Mouse (Mus musculus) neural tube, embryonic 12.5 days (tissue): Measurements from ENCODE around the gene Gpc5. TPM values are rescaled to one million over a fixed set of nuclear protein-coding genes. Genes with fewer than 3 reads are reported as not detected.

ENCODE experiments used
- ATAC-seq: fragments of 200-750 bp; cut with Nextera tagmentation; 2 replicates; pipeline ENCODE4 v1.8.0; 2017; ENCODE audit warnings: low read depth, mild to moderate bottlenecking, moderate TSS enrichment, moderate library complexity; ENCODE audit not compliant: low FRiP score
- H3K27ac ChIP-seq: fragments of 300-500 bp; sonication (generic); 2 replicates; pipeline ENCODE4 v1.5.1; 2016
- H3K27me3 ChIP-seq: fragments of 300-500 bp; sonication (generic); replicated peaks from 2 replicates; pipeline ENCODE4 v1.6.1; 2016; ENCODE audit warnings: mild to moderate bottlenecking
- H3K36me3 ChIP-seq: fragments of 300-500 bp; sonication (generic); 2 replicates; pipeline ENCODE4 v1.6.1; 2016; ENCODE audit warnings: mild to moderate bottlenecking
- H3K4me1 ChIP-seq: fragments of 300-500 bp; sonication (generic); 2 replicates; pipeline ENCODE4 v1.6.1; 2016
- H3K4me2 ChIP-seq: fragments of 300-500 bp; sonication (generic); replicated peaks from 2 replicates; pipeline ENCODE4 v1.6.1; 2016; ENCODE audit warnings: mild to moderate bottlenecking
- H3K4me3 ChIP-seq: fragments of 300-500 bp; sonication (generic); 2 replicates; pipeline ENCODE4 v1.5.1; 2016
- H3K9ac ChIP-seq: fragments of 300-500 bp; sonication (generic); 2 replicates; pipeline ENCODE4 v1.6.1; 2016; ENCODE audit warnings: mild to moderate bottlenecking
- H3K9me3 ChIP-seq: fragments of 300-500 bp; sonication (generic); 2 replicates; pipeline ENCODE4 v1.6.1; 2016; ENCODE audit warnings: mild to moderate bottlenecking
- WGBS: fragments of 180-500 bp; shearing (Covaris S2); methylation state at CpG from one replicate; pipeline ENCODE4 v1.1.7; 2016; 5-methylcytosine and 5-hydroxymethylcytosine counted together
- polyA plus RNA-seq: library from polyadenylated mRNA; unstranded; fragments of >200 nt; fragmentation: Nextera tagmentation; extraction: Ambion mirVana; gene quantifications from 2 replicates; pipeline ENCODE4 v1.2.1, GENCODE M21; 2016

The Gpc5 gene
- polyA plus RNA-seq, 1 experiment from 2014 or later, result 1.8 TPM

DNA sequence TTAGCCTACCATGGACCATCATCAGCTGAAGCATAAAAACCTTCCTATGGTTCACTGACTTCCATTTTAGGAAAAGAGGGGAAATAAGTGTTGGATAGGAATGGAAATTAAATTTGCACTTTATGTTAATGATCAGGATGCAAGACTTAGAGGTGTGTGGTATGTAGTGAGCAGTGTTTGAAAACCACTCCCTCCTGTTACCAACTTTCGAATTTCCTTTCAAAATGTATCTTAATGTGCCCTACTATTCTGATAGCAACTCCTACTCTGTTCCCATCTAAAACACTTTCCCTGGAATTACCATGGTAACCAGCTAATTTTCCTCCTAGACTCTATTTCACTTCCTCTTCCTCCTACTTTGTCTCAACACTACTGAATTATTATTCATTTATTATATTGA lies 1045.8 kb downstream of the Gpc5 start:
- H3K36me3 ChIP-seq, result no peaks in the 10 kb centered on the region
- WGBS, result 85% methylated on average over 1 of the region's 1 CpGs

DNA sequence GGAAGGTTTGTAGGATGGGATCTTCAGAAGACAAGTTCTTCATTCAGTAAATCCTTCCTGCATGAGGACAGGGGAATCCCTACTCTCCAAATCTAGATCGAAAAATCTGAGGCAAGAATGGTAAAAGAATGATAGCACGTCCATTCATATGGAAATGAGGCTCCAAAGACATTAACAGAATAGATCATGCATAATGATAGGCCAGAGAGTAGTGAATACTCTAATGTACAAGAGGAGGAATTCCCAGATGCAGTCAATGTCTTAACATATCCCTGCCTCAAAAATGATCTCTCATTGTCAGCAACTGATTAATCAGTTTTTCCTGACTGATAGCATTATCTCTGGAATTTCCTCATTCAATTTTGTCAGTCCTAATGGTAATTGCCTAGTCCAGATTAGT lies 1070.6 kb downstream of the Gpc5 start:
- H3K9ac ChIP-seq, result no peak overlapping the region
- ATAC-seq, result no peak

More for the DNA sequence above, 1045.8 kb downstream of the Gpc5 start:
- Histone ChIP-seq H3K27me3 (no peaks in the 10 kb centered on the region), H3K4me3 (no peak overlapping the region), H3K4me1 (no peaks in the 10 kb centered on the region), H3K9me3 (no peaks in the 10 kb centered on the region), H3K4me2 (no peak overlapping the region), H3K9ac (no peak overlapping the region), H3K27ac (no peak overlapping the region)
- ATAC-seq, result no peak

DNA sequence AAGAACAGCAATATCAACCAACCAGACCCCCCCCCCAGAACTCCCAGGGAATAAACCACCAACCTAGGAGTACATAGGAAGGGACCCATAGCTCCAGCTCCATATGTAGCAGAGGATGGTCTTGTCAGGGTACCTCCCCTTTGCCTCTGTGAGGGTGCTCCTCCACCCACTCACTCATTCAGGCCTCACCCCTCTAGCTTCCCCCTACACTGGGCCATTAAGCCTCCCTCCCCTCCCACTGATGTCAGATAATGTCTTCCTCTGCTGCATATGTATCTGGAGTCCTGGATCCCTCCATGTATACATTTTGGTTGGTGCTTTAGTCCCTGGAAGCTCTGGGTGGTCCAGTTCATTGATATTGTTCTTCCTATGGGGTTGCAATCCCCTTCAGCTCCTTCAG lies 1075.4 kb downstream of the Gpc5 start:
- Histone ChIP-seq H3K36me3 (no peaks in the 10 kb centered on the region), H3K9ac (no peak overlapping the region), H3K27ac (no peak overlapping the region), H3K4me3 (no peak overlapping the region), H3K4me1 (no peaks in the 10 kb centered on the region), H3K27me3 (no peaks in the 10 kb centered on the region), H3K4me2 (no peak overlapping the region), H3K9me3 (no peaks in the 10 kb centered on the region)
- no peak for ATAC-seq

More for the DNA sequence above, 1070.6 kb downstream of the Gpc5 start:
- no peak overlapping the region for H3K4me2 ChIP-seq
- H3K4me1 ChIP-seq, result no peaks in the 10 kb centered on the region
- no peaks in the 10 kb centered on the region for H3K9me3 ChIP-seq
- H3K27me3 ChIP-seq, result no peaks in the 10 kb centered on the region
- H3K4me3 ChIP-seq, result no peak overlapping the region
- 45% methylated on average over 2 of the region's 2 CpGs for WGBS
- H3K27ac ChIP-seq, result no peak overlapping the region
- no peaks in the 10 kb centered on the region for H3K36me3 ChIP-seq

DNA sequence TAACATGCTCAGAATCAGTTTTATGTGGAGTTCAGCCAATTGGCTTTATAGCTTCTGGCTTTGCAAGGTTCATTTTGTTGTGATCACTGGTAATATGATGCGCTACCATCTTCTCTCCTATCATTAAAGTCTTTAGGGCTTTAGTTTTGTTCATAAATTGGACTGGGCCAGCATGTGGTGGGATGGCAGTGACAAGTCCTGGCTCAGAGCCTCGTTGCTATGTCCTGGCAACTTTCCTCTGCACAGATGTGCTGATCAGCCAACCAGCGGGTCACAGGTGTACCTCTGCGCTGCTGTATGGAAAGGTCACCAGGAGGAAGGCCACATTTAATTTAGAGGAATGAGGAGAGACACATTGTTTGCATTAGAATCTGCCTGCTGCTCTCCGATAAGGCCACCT lies 1077.1 kb downstream of the Gpc5 start:
- H3K27ac ChIP-seq, result no peak overlapping the region
- H3K27me3 ChIP-seq, result no peaks in the 10 kb centered on the region
- H3K9ac ChIP-seq, result no peak overlapping the region
- no peak for ATAC-seq
- WGBS, result 73% methylated on average over 5 of the region's 5 CpGs
- H3K9me3 ChIP-seq, result no peaks in the 10 kb centered on the region
- H3K4me1 ChIP-seq, result no peaks in the 10 kb centered on the region
- H3K36me3 ChIP-seq, result no peaks in the 10 kb centered on the region
- H3K4me2 ChIP-seq, result no peak overlapping the region
- no peak overlapping the region for H3K4me3 ChIP-seq

DNA sequence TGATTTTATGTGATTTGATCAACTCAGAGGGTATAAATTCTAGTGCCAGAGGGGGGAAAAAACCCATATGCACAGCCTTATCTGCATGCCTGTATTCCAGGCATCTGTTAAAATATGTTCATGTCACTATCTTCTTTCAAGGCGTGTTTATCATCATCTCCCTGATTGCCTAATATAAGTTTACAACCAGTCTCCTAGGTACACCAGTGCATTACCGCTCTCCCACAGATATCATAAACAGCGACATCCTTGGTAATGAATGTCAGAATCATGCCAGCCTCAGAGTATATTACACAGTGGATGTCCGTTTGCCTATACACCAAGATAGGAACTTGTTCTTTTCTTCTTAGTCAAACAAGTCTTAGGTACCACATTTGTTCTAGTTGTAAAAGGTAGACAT lies 1095.0 kb downstream of the Gpc5 start:
- Histone ChIP-seq H3K36me3 (no peaks in the 10 kb centered on the region), H3K4me1 (no peaks in the 10 kb centered on the region), H3K27ac (no peak overlapping the region), H3K9ac (no peak overlapping the region), H3K4me2 (no peak overlapping the region), H3K27me3 (no peaks in the 10 kb centered on the region), H3K4me3 (no peak overlapping the region), H3K9me3 (no peaks in the 10 kb centered on the region)
- WGBS, result 84% methylated on average over 4 of the region's 4 CpGs
- ATAC-seq, result no peak

DNA sequence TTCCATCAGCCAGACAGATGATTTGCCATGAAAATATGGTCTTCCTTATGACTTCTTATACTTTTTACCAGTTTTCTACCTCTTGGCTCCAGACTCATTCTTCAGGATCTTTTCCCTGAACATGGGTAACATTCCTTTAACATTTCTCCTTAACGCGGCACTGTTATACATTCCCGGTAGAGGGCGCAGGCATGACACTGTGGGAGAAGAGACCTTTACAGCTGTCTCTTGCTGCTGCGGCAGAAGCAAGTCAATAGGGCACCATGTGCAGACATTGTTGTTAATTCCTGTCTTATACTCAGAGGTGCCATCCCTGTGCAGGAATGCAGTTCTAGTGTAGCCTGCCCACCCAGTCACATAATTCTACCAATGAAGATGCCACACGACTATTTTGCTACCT lies 1115.0 kb downstream of the Gpc5 start:
- H3K27ac ChIP-seq, result no peak overlapping the region
- no peaks in the 10 kb centered on the region for H3K4me1 ChIP-seq
- no peaks in the 10 kb centered on the region for H3K36me3 ChIP-seq
- WGBS, result 28% methylated on average over 6 of the region's 6 CpGs
- no peaks in the 10 kb centered on the region for H3K27me3 ChIP-seq
- H3K4me2 ChIP-seq, result no peak overlapping the region
- H3K9ac ChIP-seq, result no peak overlapping the region
- no peak for ATAC-seq
- no peak overlapping the region for H3K4me3 ChIP-seq
- H3K9me3 ChIP-seq, result no peaks in the 10 kb centered on the region

DNA sequence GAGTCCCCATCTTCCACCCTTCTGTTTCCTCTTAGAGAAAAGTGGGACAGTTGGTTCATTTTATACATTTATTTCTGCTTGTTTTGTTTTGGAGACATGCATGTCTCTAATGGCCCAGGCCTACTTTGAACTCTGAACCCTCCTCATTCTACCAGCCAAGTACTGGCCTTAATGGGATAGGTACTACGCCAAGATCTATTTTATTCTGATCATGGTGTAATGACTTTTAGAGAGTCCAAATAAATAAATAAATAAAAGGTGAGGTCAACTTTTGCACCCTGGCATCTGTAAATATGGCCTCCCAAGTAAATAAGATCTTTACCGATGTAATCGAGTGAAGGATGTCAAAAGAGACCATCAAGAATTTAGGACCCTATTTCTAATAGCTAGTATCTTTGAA lies 1116.6 kb downstream of the Gpc5 start:
- no peak for ATAC-seq

DNA sequence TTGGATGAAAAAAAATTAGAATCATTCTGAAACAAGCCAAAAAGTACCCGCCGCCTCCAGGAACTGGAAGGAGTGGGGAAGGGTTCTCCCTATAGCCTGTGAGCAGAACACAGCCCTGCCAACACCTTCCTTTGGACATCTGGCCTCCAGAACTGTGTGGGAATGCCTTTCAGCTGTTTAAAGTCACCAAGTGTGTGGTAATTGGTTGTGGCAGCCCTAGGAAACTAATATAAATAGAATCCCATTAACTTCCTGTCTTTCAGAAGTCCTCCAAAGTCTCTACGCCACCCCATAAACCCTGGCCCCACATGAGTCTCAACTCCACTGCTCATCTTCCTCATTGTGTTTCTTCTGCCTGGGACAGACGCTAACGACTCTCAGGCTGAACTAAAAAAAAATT lies 1117.0 kb downstream of the Gpc5 start:
- Histone ChIP-seq H3K27me3 (no peaks in the 10 kb centered on the region), H3K9me3 (no peaks in the 10 kb centered on the region), H3K4me1 (no peaks in the 10 kb centered on the region), H3K36me3 (no peaks in the 10 kb centered on the region), H3K27ac (no peak overlapping the region), H3K9ac (no peak overlapping the region), H3K4me3 (no peak overlapping the region), H3K4me2 (no peak overlapping the region)
- no peak for ATAC-seq
- 66% methylated on average over 5 of the region's 5 CpGs for WGBS

More for the DNA sequence above, 1116.6 kb downstream of the Gpc5 start:
- no peaks in the 10 kb centered on the region for H3K36me3 ChIP-seq
- no peaks in the 10 kb centered on the region for H3K9me3 ChIP-seq
- no peaks in the 10 kb centered on the region for H3K4me1 ChIP-seq
- no peak overlapping the region for H3K4me3 ChIP-seq
- WGBS, result 97% methylated on average over 3 of the region's 3 CpGs
- no peaks in the 10 kb centered on the region for H3K27me3 ChIP-seq
- no peak overlapping the region for H3K27ac ChIP-seq
- no peak overlapping the region for H3K9ac ChIP-seq
- no peak overlapping the region for H3K4me2 ChIP-seq

DNA sequence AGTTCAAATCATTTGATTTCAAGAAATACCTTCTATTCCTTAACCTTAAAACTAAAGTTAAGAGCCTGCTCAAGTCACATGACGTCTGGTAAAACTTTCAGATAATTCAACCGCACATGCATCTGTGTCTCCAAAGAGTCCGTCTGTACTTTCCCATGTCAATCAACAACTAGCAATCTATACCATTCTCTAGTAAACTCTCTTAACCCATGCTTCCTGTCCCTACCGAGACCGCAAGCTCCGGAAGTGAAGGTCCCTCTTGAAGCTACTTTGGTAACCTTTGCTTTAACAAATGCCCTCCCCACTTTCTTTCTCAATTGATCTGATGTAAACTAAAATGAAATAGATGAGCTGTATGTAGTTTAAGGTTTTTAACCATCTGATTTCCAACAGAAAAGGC lies 1118.3 kb downstream of the Gpc5 start:
- 92% methylated on average over 6 of the region's 6 CpGs for WGBS
- Histone ChIP-seq H3K9ac (no peak overlapping the region), H3K4me2 (no peak overlapping the region), H3K4me3 (no peak overlapping the region), H3K27me3 (no peaks in the 10 kb centered on the region), H3K27ac (no peak overlapping the region), H3K9me3 (no peaks in the 10 kb centered on the region), H3K36me3 (no peaks in the 10 kb centered on the region), H3K4me1 (no peaks in the 10 kb centered on the region)
- ATAC-seq, result no peak

DNA sequence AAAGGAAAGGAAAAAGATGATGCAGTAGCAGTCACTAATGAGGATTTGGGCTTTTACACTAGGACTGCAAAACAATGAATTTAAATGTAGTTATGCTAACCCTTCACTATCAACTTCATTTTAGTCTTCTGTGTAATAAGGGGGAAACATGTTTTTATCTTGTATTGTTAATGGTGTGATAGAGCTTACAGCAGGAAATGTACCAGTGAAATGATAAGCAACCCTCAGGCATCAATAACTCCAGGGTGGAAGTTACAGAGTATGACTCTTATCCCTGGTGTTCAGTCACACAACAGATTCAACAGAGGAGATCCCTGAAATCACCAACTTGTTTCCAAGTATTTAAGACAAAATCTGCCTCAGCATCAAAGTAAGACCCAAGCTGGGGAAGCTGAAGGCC lies 1120.0 kb downstream of the Gpc5 start:
- Histone ChIP-seq H3K27me3 (no peaks in the 10 kb centered on the region), H3K9me3 (no peaks in the 10 kb centered on the region), H3K4me2 (no peak overlapping the region), H3K4me3 (no peak overlapping the region), H3K36me3 (no peaks in the 10 kb centered on the region), H3K4me1 (no peaks in the 10 kb centered on the region), H3K9ac (no peak overlapping the region), H3K27ac (no peak overlapping the region)
- ATAC-seq, result no peak

DNA sequence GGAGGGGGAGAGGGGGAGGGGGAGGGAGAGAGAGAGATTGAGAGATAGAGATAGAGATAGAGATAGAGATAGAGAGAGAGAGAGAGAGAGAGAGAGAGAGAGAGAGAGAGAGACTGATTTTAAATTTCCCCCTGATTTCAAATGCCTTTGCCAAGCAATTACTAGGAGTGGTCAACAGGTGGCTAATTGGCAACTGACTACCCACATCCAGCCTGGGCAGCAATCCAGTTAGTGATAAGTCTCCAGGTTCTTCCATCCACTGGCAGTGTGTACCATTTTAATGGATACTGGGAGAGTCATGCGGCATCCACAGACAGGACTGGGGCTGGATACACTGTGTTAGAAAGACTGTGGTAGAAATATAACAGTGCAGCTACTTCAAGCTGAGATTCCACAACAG lies 1166.1 kb downstream of the Gpc5 start:
- H3K36me3 ChIP-seq, result no peaks in the 10 kb centered on the region
- 93% methylated on average over 1 of the region's 1 CpGs for WGBS
- no peak for ATAC-seq
- H3K9me3 ChIP-seq, result no peaks in the 10 kb centered on the region
- H3K4me3 ChIP-seq, result no peak overlapping the region
- H3K4me1 ChIP-seq, result no peaks in the 10 kb centered on the region
- no peaks in the 10 kb centered on the region for H3K27me3 ChIP-seq
- H3K9ac ChIP-seq, result no peak overlapping the region
- H3K27ac ChIP-seq, result no peak overlapping the region
- no peak overlapping the region for H3K4me2 ChIP-seq

DNA sequence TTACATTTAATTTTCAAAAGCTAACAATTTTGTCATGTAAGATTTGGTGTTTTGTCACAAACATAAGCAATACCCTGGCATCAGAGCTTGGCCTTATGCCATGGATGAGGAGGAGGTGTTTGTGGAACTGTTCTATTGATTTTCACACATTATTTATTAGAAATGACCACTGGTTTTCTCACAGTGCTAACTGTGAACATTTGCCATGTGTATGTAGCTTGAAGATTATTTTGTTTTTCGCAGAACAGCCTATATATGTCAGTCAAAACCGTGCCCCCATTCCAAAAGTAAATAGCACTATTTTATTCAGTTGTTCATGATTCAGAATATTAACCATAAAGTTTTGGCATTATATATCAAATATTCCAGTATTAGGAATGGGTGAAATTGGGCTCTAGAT lies 1216.5 kb downstream of the Gpc5 start:
- Histone ChIP-seq H3K4me1 (no peaks in the 10 kb centered on the region), H3K27me3 (no peaks in the 10 kb centered on the region), H3K27ac (no peak overlapping the region), H3K9me3 (no peaks in the 10 kb centered on the region), H3K4me2 (no peak overlapping the region), H3K4me3 (no peak overlapping the region), H3K9ac (no peak overlapping the region), H3K36me3 (no peaks in the 10 kb centered on the region)
- WGBS, result 91% methylated on average over 2 of the region's 2 CpGs
- ATAC-seq, result no peak

DNA sequence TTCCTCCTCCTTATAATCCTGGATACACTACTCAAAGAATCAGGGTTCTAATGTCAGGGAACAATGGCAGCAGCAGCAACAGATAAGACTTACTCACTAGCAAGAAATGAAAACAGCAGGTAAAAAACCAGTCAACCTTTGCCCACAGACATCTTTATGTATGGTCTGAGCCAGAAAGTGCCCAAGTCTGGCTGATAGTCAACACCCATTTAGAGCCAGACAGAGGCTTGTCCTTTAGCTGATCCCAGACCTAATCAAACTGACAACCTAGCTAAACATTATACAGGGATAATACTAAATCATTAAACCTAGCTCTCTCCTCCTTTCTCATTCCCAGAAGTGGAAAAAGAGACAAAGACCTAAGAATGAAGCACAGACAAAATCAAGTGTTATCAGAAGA lies 1225.5 kb downstream of the Gpc5 start:
- Histone ChIP-seq H3K27me3 (no peaks in the 10 kb centered on the region), H3K4me2 (no peak overlapping the region), H3K9ac (no peak overlapping the region), H3K36me3 (no peaks in the 10 kb centered on the region), H3K4me3 (no peak overlapping the region), H3K4me1 (no peaks in the 10 kb centered on the region), H3K27ac (no peak overlapping the region), H3K9me3 (no peaks in the 10 kb centered on the region)
- ATAC-seq, result no peak

DNA sequence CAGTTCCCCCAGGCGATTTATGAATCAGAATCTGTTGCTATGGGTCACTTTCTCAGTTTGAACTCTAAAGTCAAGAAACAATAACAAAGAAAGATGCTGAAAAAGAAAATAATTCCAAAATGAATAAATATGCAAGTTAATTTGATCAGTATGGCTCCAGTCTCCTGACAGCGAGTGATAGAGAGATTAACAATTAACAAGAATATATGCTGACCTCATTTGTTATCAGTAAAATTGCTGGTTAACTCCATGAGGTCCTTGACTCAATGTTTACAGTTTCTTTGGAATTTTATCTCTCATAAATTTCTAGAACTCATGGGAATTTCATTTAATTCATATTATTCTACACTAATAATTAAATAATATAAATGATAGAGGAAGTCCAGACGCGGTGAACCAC lies 1244.2 kb downstream of the Gpc5 start:
- H3K9ac ChIP-seq, result no peak overlapping the region
- no peak overlapping the region for H3K27ac ChIP-seq
- no peaks in the 10 kb centered on the region for H3K27me3 ChIP-seq
- H3K4me2 ChIP-seq, result no peak overlapping the region
- H3K9me3 ChIP-seq, result no peaks in the 10 kb centered on the region
- no peaks in the 10 kb centered on the region for H3K36me3 ChIP-seq
- H3K4me1 ChIP-seq, result no peaks in the 10 kb centered on the region
- WGBS, result 84% methylated on average over 4 of the region's 4 CpGs
- no peak for ATAC-seq
- H3K4me3 ChIP-seq, result no peak overlapping the region
